Mouse (Mus musculus) CH12.LX (cell line): Measurements from ENCODE around the gene 2810021J22Rik. TPM values are rescaled to one million over a fixed set of nuclear protein-coding genes. Genes with fewer than 3 reads are reported as not detected.

ENCODE experiments used
- DNase-seq: peaks from one replicate; pipeline ENCODE4 v3.0.0-alpha.2; 2013; ENCODE audit errors: extremely low read depth
- H3K27ac ChIP-seq: 2 replicates; pipeline ENCODE4 v1.5.1; 2012; ENCODE audit warnings: low read depth, mild to moderate bottlenecking, control low read depth, moderate library complexity; ENCODE audit not compliant: insufficient read depth
- H3K27me3 ChIP-seq: replicated peaks from 2 replicates; pipeline ENCODE3; 2012; ENCODE audit warnings: inconsistent platforms
- H3K36me3 ChIP-seq, 2 experiments: replicated peaks in 1 of 2; 2 replicates each; pipeline versions ENCODE3 to v1.6.1; 2012; ENCODE audit warnings: inconsistent platforms in 1 of 2, low read length in 1 of 2, mild to moderate bottlenecking in 1 of 2, mixed read lengths in 1 of 2, moderate library complexity in 1 of 2; ENCODE audit not compliant: control insufficient read depth in 1 of 2, insufficient read depth in 1 of 2
- H3K4me1 ChIP-seq, 2 experiments: 2 replicates each; pipeline ENCODE4 v1.6.1; 2012; ENCODE audit warnings: inconsistent platforms in 1 of 2, moderate library complexity in 1 of 2; ENCODE audit not compliant: insufficient read depth in 2 of 2, control insufficient read depth in 1 of 2
- H3K4me2 ChIP-seq: 2 replicates; pipeline ENCODE4 v1.6.1; 2012; ENCODE audit warnings: low read depth, mild to moderate bottlenecking, control low read depth; ENCODE audit not compliant: poor library complexity, insufficient read depth, severe bottlenecking
- H3K4me3 ChIP-seq, 3 experiments: fragments of 150-350 bp in 1 of 3; sonication (generic) in 1 of 3; replicated peaks in 1 of 3; 2 replicates each; pipeline versions ENCODE3 to v1.5.1; 2011 to 2012; ENCODE audit warnings: low read depth in 2 of 3, low read length in 2 of 3, mild to moderate bottlenecking in 2 of 3, moderate library complexity in 2 of 3, control low read depth in 1 of 3, improper control_type of control experiment in 1 of 3, inconsistent platforms in 1 of 3, mixed read lengths in 1 of 3; ENCODE audit not compliant: poor library complexity in 1 of 3
- H3K79me2 ChIP-seq: replicated peaks from 2 replicates; pipeline ENCODE4 v1.6.1; 2012; ENCODE audit warnings: mild to moderate bottlenecking, moderate library complexity; ENCODE audit not compliant: control insufficient read depth, poor library complexity, insufficient read depth, severe bottlenecking; ENCODE audit errors: extremely low read depth
- H3K9ac ChIP-seq: 2 replicates; pipeline ENCODE4 v1.6.1; 2012; ENCODE audit warnings: low read depth, mild to moderate bottlenecking, control low read depth, moderate library complexity; ENCODE audit not compliant: insufficient read depth
- H3K9me3 ChIP-seq: replicated peaks from 2 replicates; pipeline ENCODE3; 2012; ENCODE audit warnings: low read length, inconsistent platforms, mixed read lengths
- CHD2 ChIP-seq: IDR thresholded peaks from 2 replicates; pipeline ENCODE4 v1.6.1; 2011; ENCODE audit warnings: low read length, improper control_type of control experiment
- CTCF ChIP-seq, 2 experiments: IDR thresholded peaks in 1 of 2; conservative IDR thresholded peaks in 1 of 2; 2 replicates each; pipeline ENCODE4 v1.5.1; 2011 to 2012; ENCODE audit warnings: low read depth in 2 of 2, low read length in 2 of 2, improper control_type of control experiment in 1 of 2, inconsistent platforms in 1 of 2, mild to moderate bottlenecking in 1 of 2, moderate library complexity in 1 of 2
- E2F4 ChIP-seq: IDR thresholded peaks from 2 replicates; pipeline ENCODE4 v1.6.1; 2011; ENCODE audit warnings: low read depth, low read length, improper control_type of control experiment; ENCODE audit not compliant: insufficient replicate concordance
- IRF4 ChIP-seq: IDR thresholded peaks from 2 replicates; pipeline ENCODE4 v1.6.1; 2014; ENCODE audit warnings: low read depth, mild to moderate bottlenecking, inconsistent platforms, low read length, improper control_type of control experiment
- JUN ChIP-seq: IDR thresholded peaks from 2 replicates; pipeline ENCODE4 v1.6.1; 2011; ENCODE audit warnings: low read depth, mild to moderate bottlenecking, low read length, improper control_type of control experiment, moderate library complexity; ENCODE audit not compliant: insufficient read depth
- KAT2A ChIP-seq: IDR thresholded peaks from 2 replicates; pipeline ENCODE4 v1.6.1; 2012; ENCODE audit warnings: low read length, improper control_type of control experiment, inconsistent platforms; ENCODE audit not compliant: insufficient replicate concordance
- MAX ChIP-seq: IDR thresholded peaks from 2 replicates; pipeline ENCODE4 v1.6.1; 2011; ENCODE audit warnings: low read length, improper control_type of control experiment
- MEF2A ChIP-seq: IDR thresholded peaks from 2 replicates; pipeline ENCODE4 v1.6.1; 2014; ENCODE audit warnings: low read depth, mild to moderate bottlenecking, inconsistent platforms, low read length, improper control_type of control experiment, borderline replicate concordance
- MXI1 ChIP-seq: IDR thresholded peaks from 2 replicates; pipeline ENCODE4 v1.6.1; 2011; ENCODE audit warnings: mild to moderate bottlenecking, low read depth, low read length, improper control_type of control experiment
- MYC ChIP-seq: IDR thresholded peaks from 2 replicates; pipeline ENCODE4 v1.6.1; 2011; ENCODE audit warnings: low read depth, mild to moderate bottlenecking, improper control_type of control experiment, low read length
- NELFE ChIP-seq: IDR thresholded peaks from 2 replicates; pipeline ENCODE4 v1.6.1; 2011; ENCODE audit warnings: low read depth, low read length, improper control_type of control experiment
- PAX5 ChIP-seq: IDR thresholded peaks from 2 replicates; pipeline ENCODE4 v1.6.1; 2012; ENCODE audit warnings: low read length, inconsistent platforms, mixed read lengths
- TBP ChIP-seq: conservative IDR thresholded peaks from 2 replicates; pipeline ENCODE4 v1.6.1; 2011; ENCODE audit warnings: low read depth, low read length, improper control_type of control experiment
- ZKSCAN1 ChIP-seq: IDR thresholded peaks from 2 replicates; pipeline ENCODE4 v1.6.1; 2012; ENCODE audit warnings: low read depth, inconsistent platforms, low read length, improper control_type of control experiment, borderline replicate concordance
- ZMIZ1 ChIP-seq: IDR thresholded peaks from 2 replicates; pipeline ENCODE4 v1.6.1; 2012; ENCODE audit warnings: low read depth, mild to moderate bottlenecking, inconsistent platforms, low read length, improper control_type of control experiment
- ZNF384 ChIP-seq: IDR thresholded peaks from 2 replicates; pipeline ENCODE4 v1.6.1; 2012; ENCODE audit warnings: low read depth, low read length, improper control_type of control experiment, inconsistent platforms
- dilution Hi-C: fragments of 300-500 bp; cut with MboI; formaldehyde crosslinking; loops from 2 replicates; pipeline ENCODE4 v1.14.3; 2020; ENCODE audit warnings: low sequenced_read_pairs; ENCODE audit not compliant: extremely low pct_unique_long_range_greater_than_20kb, extremely low pct_ligation_motif_present
- in situ Hi-C: fragments of 300-500 bp; cut with MboI; formaldehyde crosslinking; loops from 3 replicates; pipeline ENCODE4 v1.14.3; 2019; ENCODE audit warnings: low sequenced_read_pairs, low pct_ligation_motif_present, low pct_unique_long_range_greater_than_20kb, mixed read lengths
- polyA plus RNA-seq: library from polyadenylated mRNA; unstranded; fragments of >175 nt; gene quantifications from 2 replicates; pipeline ENCODE4 v1.2.1, GENCODE M21; 2012; ENCODE audit warnings: low read depth; ENCODE audit not compliant: insufficient read length
- total RNA-seq, 2 experiments: library from RNA; depleted of rRNA; stranded (reverse); fragments of 300-350 nt in 1 of 2; fragments of >200 nt in 1 of 2; gene quantifications; 2 replicates each; pipeline ENCODE4 v1.2.3; 2012 to 2014

2810021J22Rik gene
- total and polyA plus RNA-seq, 3 experiments, result 3.3 to 4.8 (median 3.4) TPM

DNA sequence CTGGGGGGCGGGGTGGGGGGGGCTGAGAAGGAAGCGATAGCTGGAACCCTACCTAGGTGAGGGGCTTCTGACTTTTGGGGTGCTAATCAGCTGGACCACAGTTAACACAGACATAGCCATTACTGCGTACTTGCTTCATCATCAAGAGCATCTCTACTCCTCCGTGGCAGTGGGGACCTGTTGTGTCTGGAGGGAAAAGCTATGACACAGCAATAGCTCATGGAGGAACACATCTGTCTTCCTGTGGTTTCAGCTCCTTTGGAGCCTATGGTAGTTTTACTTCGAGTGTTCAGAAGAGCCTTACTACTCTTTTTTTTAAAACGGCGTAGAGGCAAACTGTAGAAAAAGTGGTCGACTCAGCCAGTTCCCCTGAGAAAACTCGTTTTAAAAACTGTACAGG lies 19.4 kb upstream of the 2810021J22Rik start:
- Histone ChIP-seq H3K79me2 (no peaks in the 10 kb centered on the region), H3K4me1 (peaks cover 0 to 16% of the 10 kb centered on the region in 2 experiments; a peak in 3 of 4 replicates), H3K9me3 (peaks cover 10% of the 10 kb centered on the region), H3K4me3 (peak overlapping the region; percentile 81 to 93 (median 91)), H3K27me3 (peaks cover 4% of the 10 kb centered on the region), H3K4me2 (peak overlapping the region; percentile 93), H3K9ac (peak overlapping the region; percentile 89), H3K27ac (no peak overlapping the region), H3K36me3 (peaks cover 17 to 35% of the 10 kb centered on the region in 2 experiments)
- TF ChIP-seq CHD2 (no peak), MEF2A (no peak), PAX5 (no peak)
- in situ Hi-C loops (no loop called here), dilution Hi-C loops (no loop called here)
- no peak for DNase-seq

DNA sequence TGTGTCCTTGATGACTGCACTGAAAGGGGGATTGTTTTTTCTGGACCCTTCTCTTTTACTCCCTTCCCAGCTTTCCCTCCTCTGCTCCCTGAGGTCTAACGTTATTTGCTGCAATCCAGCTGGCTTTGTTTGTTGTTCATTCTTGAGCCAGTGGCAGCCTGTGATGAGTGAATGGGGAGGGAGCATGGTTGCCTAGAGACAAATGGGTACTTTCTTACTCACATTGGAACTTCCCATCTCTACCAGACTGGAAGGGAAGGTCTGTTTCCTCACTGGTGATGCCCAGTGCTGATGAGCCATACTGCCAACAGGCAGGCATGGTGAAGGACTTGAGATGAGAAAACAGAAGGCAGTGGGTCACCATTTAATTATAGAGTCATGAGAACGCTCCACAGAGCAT lies 17.3 kb upstream of the 2810021J22Rik start:
- DNase-seq, result no peak
- Histone ChIP-seq H3K27ac (no peak overlapping the region), H3K9me3 (peaks cover 10% of the 10 kb centered on the region), H3K4me3 (no peak overlapping the region), H3K36me3 (peaks cover 22 to 52% of the 10 kb centered on the region in 2 experiments), H3K79me2 (no peaks in the 10 kb centered on the region), H3K27me3 (peaks cover under 1% of the 10 kb centered on the region), H3K4me1 (peaks cover 0 to 16% of the 10 kb centered on the region in 2 experiments; a peak in 3 of 4 replicates)
- in situ Hi-C loops (no loop called here), dilution Hi-C loops (no loop called here)
- TF ChIP-seq IRF4 (no peak), MAX (no peak), ZKSCAN1 (no peak), E2F4 (no peak), MYC (no peak), CHD2 (no peak), ZNF384 (no peak), JUN (no peak), CTCF (conservative IDR thresholded peaks at IDR 0.05 in 1 of 2, IDR thresholded peaks at IDR 0.05 in 1 of 2; ENCODE audit: low read depth in 2 of 2, low read length in 2 of 2) (no peak), MEF2A (no peak), KAT2A (no peak), MXI1 (no peak), NELFE (no peak), TBP (no peak), ZMIZ1 (no peak)
- TF ChIP-seq, all 38 proteins: peak for 0
- H3K9ac ChIP-seq, result no peak overlapping the region
- no peak overlapping the region for H3K4me2 ChIP-seq
